Comparison of ENCODE assay signal across 14 mouse cellular contexts in the genomic region with DNA sequence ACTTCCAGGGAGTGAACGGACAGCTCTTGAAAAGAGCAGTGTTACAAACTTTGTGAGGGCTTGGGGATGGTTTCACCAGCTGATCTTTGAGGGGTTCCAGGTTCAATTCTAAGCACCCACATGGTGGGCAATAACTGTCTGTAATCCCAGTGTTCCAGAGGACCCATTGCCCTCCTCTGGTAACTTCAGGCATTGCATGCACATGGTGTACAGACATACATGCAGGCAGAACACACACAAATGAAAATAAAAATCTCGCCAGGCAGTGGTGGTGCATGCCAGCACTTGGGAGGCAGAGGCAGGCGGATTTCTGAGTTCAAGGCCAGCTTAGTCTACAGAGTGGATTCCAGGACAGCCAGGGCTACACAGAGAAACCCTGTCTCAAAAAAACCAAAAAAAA. TPM values are rescaled to one million over a fixed set of nuclear protein-coding genes. Genes with fewer than 3 reads are reported as not detected.
DNase-seq lines count a peak whose midpoint lies in the region; ATAC-seq and TF ChIP-seq lines count a peak whose summit lies in the region.
"Had no signal": no experiment of that assay in that cellular context is flagged by ENCODE, and none has a peak within 500 bp of the region (broad histone marks: within the 10 kb centered on the region; RNA-seq: fewer than 3 reads in every experiment).

No protein-coding gene starts in this region.

- no peak for TF ChIP-seq EP300 in liver, embryonic 14.5 days (IDR thresholded peaks at IDR 0.05; ENCODE audit: low read depth)

- no peak overlapping the region for H3K4me3 ChIP-seq in liver, embryonic 14.5 days (ENCODE audit: insufficient read depth in 1 of 2, low read depth in 2 of 2, low read length in 2 of 2)
- no peak overlapping the region for H3K4me3 ChIP-seq in liver, embryonic 11.5 days (ENCODE audit: low read depth, low read length)
- no peak overlapping the region for H3K4me3 ChIP-seq in embryonic facial prominence, embryonic 10.5 days
- H3K4me3 ChIP-seq: hindbrain, embryonic 15.5 days; stomach, embryonic 15.5 days had no signal

- no peaks in the 10 kb centered on the region for H3K27me3 ChIP-seq in liver, embryonic 14.5 days (ENCODE audit: control insufficient read depth, insufficient read depth, low read length)
- H3K27me3 ChIP-seq in liver, embryonic 11.5 days (replicated peaks; ENCODE audit: control insufficient read depth, insufficient read depth, low read length), result no peaks in the 10 kb centered on the region
- H3K27me3 ChIP-seq in embryonic facial prominence, embryonic 10.5 days (replicated peaks; ENCODE audit: low read depth, poor library complexity, severe bottlenecking), result no peaks in the 10 kb centered on the region
- H3K27me3 ChIP-seq: hindbrain, embryonic 15.5 days; stomach, embryonic 15.5 days had no signal

- peak; percentile 34; the same call in 1 of the 2 replicates for TF ChIP-seq CTCF in liver, embryonic 14.5 days (IDR thresholded peaks at IDR 0.05; ENCODE audit: low read depth)

- H3K9ac ChIP-seq in liver, embryonic 14.5 days (replicated peaks), result no peak overlapping the region
- H3K9ac ChIP-seq in liver, embryonic 11.5 days (ENCODE audit: low read depth, low read length), result no peak overlapping the region
- H3K9ac ChIP-seq: hindbrain, embryonic 15.5 days; stomach, embryonic 15.5 days had no signal

- DNase-seq in heart, adult 11 months, result peak; percentile 78
- no peak for DNase-seq in heart, adult 18-20 months
- DNase-seq in liver, embryonic 14.5 days (ENCODE audit: low read depth in 3 of 3, low spot score in 3 of 3), result no peak
- DNase-seq in liver, embryonic 11.5 days (ENCODE audit: low spot score), result no peak
- peak; percentile 48 for DNase-seq in ES-CJ7 (ENCODE audit: low read depth, low spot score)
- no peak for DNase-seq in embryonic facial prominence, embryonic 10.5 days (ENCODE audit: low spot score)
- DNase-seq in natural killer cell, adult 2 months (ENCODE audit: low spot score in 2 of 2), result no peak
- DNase-seq: cerebellum, adult 9-11 months; left cerebral cortex, postnatal 4 days; lung, adult 2 months; thymus, postnatal 25 days had no signal

- 78% methylated on average over 3 of the region's 3 CpGs for WGBS in liver, embryonic 14.5 days (ENCODE audit: insufficient replicate concordance)
- 94% methylated on average over 3 of the region's 3 CpGs for WGBS in liver, embryonic 11.5 days
- 96% methylated on average over 3 of the region's 3 CpGs for WGBS in embryonic facial prominence, embryonic 10.5 days

- no peaks in the 10 kb centered on the region for H3K9me3 ChIP-seq in liver, embryonic 14.5 days (ENCODE audit: control insufficient read depth, low read length)
- no peaks in the 10 kb centered on the region for H3K9me3 ChIP-seq in liver, embryonic 11.5 days (ENCODE audit: control insufficient read depth, low read length)
- H3K9me3 ChIP-seq in embryonic facial prominence, embryonic 10.5 days, result peaks cover 7% of the 10 kb centered on the region; the same call in 1 of the 2 replicates
- H3K9me3 ChIP-seq: hindbrain, embryonic 15.5 days; stomach, embryonic 15.5 days had no signal

- H3K4me2 ChIP-seq in liver, embryonic 14.5 days (ENCODE audit: low read depth), result no peak overlapping the region
- no peak overlapping the region for H3K4me2 ChIP-seq in liver, embryonic 11.5 days
- H3K4me2 ChIP-seq: hindbrain, embryonic 15.5 days; stomach, embryonic 15.5 days had no signal

- 0 out of 4 replicates have a peak, but pooled peaks cover 0 to 2% of the 10 kb centered on the region in 2 experiments for H3K4me1 ChIP-seq in liver, embryonic 14.5 days (replicated peaks; ENCODE audit: control insufficient read depth in 2 of 2, insufficient read depth in 2 of 2, low read length in 1 of 2)
- H3K4me1 ChIP-seq in liver, embryonic 11.5 days (replicated peaks; ENCODE audit: control insufficient read depth, insufficient read depth, low read length), result no peaks in the 10 kb centered on the region; the same call in 1 of the 2 replicates
- H3K4me1 ChIP-seq in embryonic facial prominence, embryonic 10.5 days, result peaks cover 12% of the 10 kb centered on the region; the same call in 1 of the 2 replicates

- H3K27ac ChIP-seq in liver, embryonic 14.5 days, result no peak overlapping the region
- no peak overlapping the region for H3K27ac ChIP-seq in liver, embryonic 11.5 days (ENCODE audit: low read depth, low read length)
- H3K27ac ChIP-seq in embryonic facial prominence, embryonic 10.5 days (replicated peaks), result no peak overlapping the region
- H3K27ac ChIP-seq: hindbrain, embryonic 15.5 days; stomach, embryonic 15.5 days had no signal

- no peak for ATAC-seq in liver, embryonic 14.5 days (ENCODE audit: insufficient read depth)
- ATAC-seq in liver, embryonic 11.5 days (replicated peaks; ENCODE audit: low FRiP score), result no peak
- 0 out of 2 replicates have a peak, but pooled peaks have one; percentile 46 for ATAC-seq in megakaryocyte-erythroid progenitor cell, adult 5-6 weeks (replicated peaks; ENCODE audit: low FRiP score, low TSS enrichment, poor library complexity, severe bottlenecking)

- no peaks in the 10 kb centered on the region for H3K36me3 ChIP-seq in liver, embryonic 14.5 days (replicated peaks; ENCODE audit: control insufficient read depth, insufficient read depth, low read depth)
- H3K36me3 ChIP-seq in liver, embryonic 11.5 days (ENCODE audit: control insufficient read depth, insufficient read depth, low read length), result peaks cover 6% of the 10 kb centered on the region; the same call in 1 of the 2 replicates
- peaks cover 40% of the 10 kb centered on the region for H3K36me3 ChIP-seq in embryonic facial prominence, embryonic 10.5 days (replicated peaks)
- H3K36me3 ChIP-seq: hindbrain, embryonic 15.5 days; stomach, embryonic 15.5 days had no signal

RNA-seq across cellular contexts. Expression of gene Rere, which starts 10.5 kb away (rescaled TPM):
- 10 to 100 TPM; 39.6 to 46.7 TPM for total RNA-seq in heart, adult 18-20 months (2021)
- 4.8 and 5.6 TPM in 2 replicates for polyA plus RNA-seq in liver, embryonic 14.5 days (2012; rRNA removed)
- polyA plus RNA-seq in liver, embryonic 14.5 days (2014; fragmentation: Nextera tagmentation; extraction: Ambion mirVana), result 5.1 and 8.8 TPM in 2 replicates
- 22.6 and 23.3 TPM in 2 replicates for polyA plus RNA-seq in liver, embryonic 11.5 days (2014; fragmentation: Nextera tagmentation; extraction: Ambion mirVana)
- total RNA-seq in megakaryocyte-erythroid progenitor cell, adult 5-6 weeks (2014; fragmentation: Nextera tagmentation), result 36.1 and 47.6 TPM in 2 replicates
- total RNA-seq in megakaryocyte-erythroid progenitor cell, adult 5-6 weeks (2017), result 7.7 and 17.1 TPM in 2 replicates
- polyA plus RNA-seq in embryonic facial prominence, embryonic 10.5 days (2016; fragmentation: Nextera tagmentation; extraction: Ambion mirVana), result 26.1 and 31.4 TPM in 2 replicates

RNA-seq across cellular contexts. Expression of gene Eno1, which starts 55.4 kb away (rescaled TPM):
- total RNA-seq in heart, adult 18-20 months (2021), result 100 to 1,000 TPM; 118 to 148 TPM
- polyA plus RNA-seq in liver, embryonic 14.5 days (2012; rRNA removed), result 167 and 215 TPM in 2 replicates
- 451 and 488 TPM in 2 replicates for polyA plus RNA-seq in liver, embryonic 14.5 days (2014; fragmentation: Nextera tagmentation; extraction: Ambion mirVana)
- polyA plus RNA-seq in liver, embryonic 11.5 days (2014; fragmentation: Nextera tagmentation; extraction: Ambion mirVana), result 2,392 and 2,590 TPM in 2 replicates
- 203 and 216 TPM in 2 replicates for total RNA-seq in megakaryocyte-erythroid progenitor cell, adult 5-6 weeks (2014; fragmentation: Nextera tagmentation)
- 136 and 155 TPM in 2 replicates for total RNA-seq in megakaryocyte-erythroid progenitor cell, adult 5-6 weeks (2017)
- polyA plus RNA-seq in embryonic facial prominence, embryonic 10.5 days (2016; fragmentation: Nextera tagmentation; extraction: Ambion mirVana), result 3,458 and 4,025 TPM in 2 replicates

Comparison
In these comparisons a context has a peak if more than half of its experiments do, and no peak if none do; other contexts are left out.
1. DNase-seq: peak in heart, adult 11 months (single experiment) and ES-CJ7 (single experiment); none in heart, adult 18-20 months (0 of 2), liver, embryonic 14.5 days (0 of 3), liver, embryonic 11.5 days (single experiment), embryonic facial prominence, embryonic 10.5 days (single experiment) and natural killer cell, adult 2 months (0 of 2).